23 mouse cellular contexts compared by ENCODE assay signal in genomic region chr1:149831100-149831499, GRCm38 (mm10).
"Had no signal": no experiment of that assay in that cellular context is flagged by ENCODE, and none has a peak within 500 bp of the region (broad histone marks: within the 10 kb centered on the region; RNA-seq: fewer than 3 reads in every experiment).

No protein-coding gene starts in this region.

- H3K9me3 ChIP-seq: intestine, embryonic 15.5 days; limb, embryonic 15.5 days; liver, embryonic 12.5 days; liver, embryonic 15.5 days; megakaryocyte, embryonic 14.5 days; midbrain, embryonic 10.5 days; midbrain, embryonic 13.5 days had no signal

- H3K4me2 ChIP-seq: intestine, embryonic 15.5 days; kidney, embryonic 15.5 days; limb, embryonic 12.5 days; limb, embryonic 15.5 days; liver, embryonic 12.5 days; liver, embryonic 15.5 days; lung, embryonic 14.5 days; midbrain, embryonic 13.5 days; neural tube, embryonic 13.5 days had no signal

- H3K4me1 ChIP-seq: intestine, embryonic 15.5 days; kidney, embryonic 15.5 days; limb, embryonic 12.5 days; limb, embryonic 15.5 days; liver, embryonic 12.5 days; liver, embryonic 15.5 days; midbrain, embryonic 10.5 days; midbrain, embryonic 13.5 days; neural tube, embryonic 13.5 days had no signal

- H3K36me3 ChIP-seq: intestine, embryonic 15.5 days; kidney, embryonic 15.5 days; limb, embryonic 12.5 days; limb, embryonic 15.5 days; liver, embryonic 12.5 days; liver, embryonic 15.5 days; midbrain, embryonic 10.5 days; midbrain, embryonic 13.5 days; neural tube, embryonic 13.5 days had no signal

- H3K4me3 ChIP-seq: intestine, embryonic 15.5 days; kidney, embryonic 15.5 days; limb, embryonic 12.5 days; limb, embryonic 15.5 days; liver, embryonic 12.5 days; liver, embryonic 15.5 days; megakaryocyte, embryonic 14.5 days; midbrain, embryonic 10.5 days; midbrain, embryonic 13.5 days; myocyte; neural tube, embryonic 13.5 days had no signal

- H3K9ac ChIP-seq: intestine, embryonic 15.5 days; kidney, embryonic 15.5 days; limb, embryonic 12.5 days; limb, embryonic 15.5 days; liver, embryonic 12.5 days; liver, embryonic 15.5 days; lung, embryonic 14.5 days; midbrain, embryonic 13.5 days; neural tube, embryonic 13.5 days had no signal

- H3K27me3 ChIP-seq: intestine, embryonic 15.5 days; kidney, embryonic 15.5 days; limb, embryonic 12.5 days; limb, embryonic 15.5 days; liver, embryonic 12.5 days; liver, embryonic 15.5 days; megakaryocyte, embryonic 14.5 days; midbrain, embryonic 13.5 days; neural tube, embryonic 13.5 days had no signal

- ATAC-seq: intestine, embryonic 15.5 days; liver, embryonic 12.5 days; lung, postnatal 0 days; midbrain, embryonic 13.5 days; midbrain, embryonic 16.5 days had no signal

- H3K27ac ChIP-seq: intestine, embryonic 15.5 days; kidney, embryonic 15.5 days; limb, embryonic 12.5 days; limb, embryonic 15.5 days; liver, embryonic 12.5 days; liver, embryonic 15.5 days; midbrain, embryonic 10.5 days; midbrain, embryonic 13.5 days; neural tube, embryonic 13.5 days; stomach, postnatal 0 days had no signal

- DNase-seq: kidney, adult 11 months; kidney, adult 8-10 months; kidney, postnatal 10 days; kidney, postnatal 36 days; left cerebral cortex, postnatal 4 days; lung, embryonic 14.5 days; retina, postnatal 1 day; thymus, adult 2 months; thymus, postnatal 14 days had no signal
